Mouse (Mus musculus) kidney, adult 10 weeks (tissue): ENCODE measurements around the gene Zfp658. TPM values are rescaled to one million over a fixed set of nuclear protein-coding genes. Genes with fewer than 3 reads are reported as not detected.

Source experiments
- polyA plus RNA-seq: library from polyadenylated mRNA; stranded (reverse); fragments of 350-450 nt; fragmentation: Illumina TruSeq; extraction: RNeasy Lipid Tissue Mini Kit (QIAGEN cat#74804); gene quantifications from one replicate; pipeline ENCODE4 v1.2.3, GENCODE M21; 2014; ENCODE audit warnings: low read depth, low replicate concordance

The Zfp658 gene
- polyA plus RNA-seq = 1.6 TPM

DNA sequence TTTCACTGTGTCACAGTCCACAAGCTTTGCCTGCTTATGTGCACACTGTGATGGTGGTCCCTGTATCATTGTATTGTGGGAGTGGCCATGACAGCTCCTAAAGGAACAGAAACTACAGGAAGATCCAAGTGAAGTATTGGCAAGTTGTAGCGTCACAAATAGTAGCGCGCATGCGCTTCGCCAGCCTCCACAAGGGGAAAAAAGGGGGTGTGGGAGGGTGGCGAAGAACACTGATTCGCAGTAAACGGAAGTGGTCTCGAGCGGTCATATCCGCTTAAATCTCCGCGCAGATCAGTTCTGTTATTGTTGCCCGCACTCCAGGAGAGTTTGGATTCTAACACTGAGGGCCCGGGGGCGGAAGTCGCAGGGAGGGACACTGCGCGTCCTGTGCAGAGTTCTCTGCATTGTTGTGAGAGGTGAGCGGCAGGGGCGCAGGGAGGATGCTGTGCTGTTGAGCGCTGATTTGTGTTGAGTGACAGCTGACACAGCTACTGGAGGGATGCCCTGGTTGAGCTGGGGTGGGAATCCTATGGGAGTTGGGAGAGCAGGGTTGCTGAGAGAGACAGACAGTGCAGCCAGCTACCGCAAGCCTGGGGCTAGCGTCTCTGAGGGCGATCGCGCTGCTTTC is at the start of gene Zfp658:
Gene Zfp658 (plus strand): TSS at position 251 of the 628 bp plus-strand sequence.

DNA sequence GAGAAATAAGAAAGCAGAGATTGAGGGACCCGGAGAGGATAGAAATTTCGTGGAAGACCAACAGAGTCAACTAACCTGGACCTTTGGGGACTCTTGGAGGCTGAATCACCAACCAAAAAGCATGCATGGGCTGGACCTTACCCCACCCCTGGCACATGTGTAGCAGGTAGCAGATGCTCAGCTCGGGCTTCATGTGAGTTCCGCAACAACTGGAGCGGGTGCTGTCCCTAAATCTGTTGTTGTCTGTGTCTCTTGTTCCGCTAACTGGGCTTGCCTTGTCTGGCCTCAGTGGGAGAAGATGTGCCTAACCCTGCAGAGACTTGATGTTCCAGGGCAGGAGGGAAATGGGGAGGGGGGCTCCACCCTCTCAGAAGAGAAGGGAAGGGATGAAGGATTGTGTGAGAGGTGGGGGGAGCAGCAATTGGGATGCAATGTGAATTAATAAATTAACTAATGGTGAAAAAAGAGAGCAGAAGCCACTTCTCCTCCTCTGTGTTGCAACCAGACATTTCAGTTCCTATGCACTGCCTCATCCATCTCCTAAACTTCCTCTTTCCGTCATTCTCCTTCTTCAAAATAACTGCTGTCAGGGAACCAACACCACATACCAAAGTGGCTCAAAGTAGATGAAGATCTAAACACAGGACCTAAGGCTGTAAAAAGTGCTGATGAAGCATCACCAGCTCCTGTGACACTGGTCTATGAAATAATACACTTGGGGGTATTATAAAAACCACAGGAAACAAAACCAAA is 17.7 kb upstream of the Zfp658 start, which contains the start of gene Cd33:
Gene Cd33 (minus strand): TSS at position 204 of the 753 bp plus-strand sequence.

DNA sequence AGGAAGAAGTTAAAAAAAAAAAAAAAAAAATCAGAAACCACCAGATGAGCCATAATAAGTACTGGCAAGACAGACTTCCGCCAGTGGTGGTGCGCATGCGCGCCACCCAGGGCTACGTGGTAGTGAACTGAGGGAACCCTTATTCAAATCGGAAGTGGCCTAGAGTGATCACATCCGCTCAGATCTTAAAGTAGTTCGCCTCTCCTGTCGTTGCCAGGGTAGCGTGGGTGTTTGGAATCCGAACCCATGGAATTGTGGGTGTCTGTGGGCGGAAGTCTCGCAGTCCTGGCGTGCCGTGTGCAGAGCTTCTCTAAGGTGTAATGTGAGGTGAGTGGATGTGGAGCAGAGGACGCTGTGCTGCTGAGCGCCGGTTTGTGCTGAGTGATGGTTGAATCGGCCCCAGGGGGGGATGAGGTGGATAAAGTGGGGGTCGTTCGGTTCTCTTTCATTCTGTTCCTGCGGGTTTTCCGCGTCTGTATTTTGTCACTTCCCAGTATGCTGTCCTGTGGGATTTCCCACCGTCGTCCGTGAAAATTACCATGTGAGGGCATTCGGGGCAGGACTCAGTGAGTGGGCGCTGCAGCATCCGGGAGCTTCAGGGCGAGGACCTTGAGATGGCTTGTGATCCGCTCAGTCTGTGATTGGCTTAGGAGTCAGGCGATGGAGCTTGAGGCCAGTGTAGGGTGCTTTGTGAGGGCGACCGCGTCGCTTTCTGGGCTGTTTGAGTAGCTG is 17.6 kb downstream of the Zfp658 start, which contains the start of gene Zfp719:
Gene Zfp719 (plus strand): TSS at position 171 of the 732 bp plus-strand sequence.

DNA sequence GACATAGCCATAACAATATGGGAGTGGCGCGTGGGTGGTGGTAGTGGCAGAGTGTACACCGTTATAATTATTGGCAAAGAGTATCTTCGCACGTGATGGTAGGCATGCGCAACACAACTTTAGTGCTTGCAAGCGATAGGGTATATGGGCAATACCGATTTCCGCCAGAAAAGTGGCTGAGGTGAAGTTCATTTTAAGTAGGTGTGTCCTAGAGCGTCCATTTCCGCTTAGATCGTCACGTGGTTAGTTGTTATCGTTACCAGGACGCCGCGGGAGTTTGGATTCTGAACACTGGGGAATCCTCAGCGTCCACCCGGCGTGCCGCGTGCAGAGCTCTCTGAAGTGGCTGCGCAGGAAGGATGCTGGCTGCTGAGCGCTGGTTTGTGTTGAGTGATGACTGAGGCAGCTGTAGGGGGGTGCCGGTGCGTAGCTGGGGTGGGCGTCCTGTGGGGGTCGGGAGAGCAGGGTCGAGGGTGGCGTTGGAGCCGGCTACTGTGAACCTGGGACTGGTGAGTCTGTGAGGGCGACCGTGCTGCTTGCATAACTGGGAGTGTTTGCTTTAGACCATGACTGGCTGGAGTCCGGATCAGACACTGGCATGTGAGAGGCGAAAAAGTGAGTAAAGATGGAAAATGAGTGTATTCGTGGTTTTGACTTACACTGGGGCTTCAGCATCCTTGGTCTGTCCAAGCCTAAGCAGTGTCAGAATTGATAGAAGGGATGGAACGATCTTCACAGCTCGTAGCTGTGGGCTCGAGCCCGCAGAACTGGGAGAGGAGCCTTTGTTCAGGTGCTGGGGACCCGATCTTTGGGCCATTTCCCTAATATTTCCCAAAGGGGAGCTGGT is 45.1 kb downstream of the Zfp658 start, which contains the start of gene Zfp819:
Gene Zfp819 (plus strand): TSS at position 274 of the 847 bp plus-strand sequence.

Other genes with a start within 250 kb of the Zfp658 start
- gene Zfp715, start 249.0 kb upstream of the Zfp658 start, polyA plus RNA-seq = 38.8 TPM
- not detected for gene Siglecf, start 210.9 kb upstream of the Zfp658 start, polyA plus RNA-seq
- gene Siglecg, start 154.1 kb upstream of the Zfp658 start, polyA plus RNA-seq = not detected
- gene Lim2, start 134.6 kb upstream of the Zfp658 start, polyA plus RNA-seq = not detected
- gene Nkg7, start 125.2 kb upstream of the Zfp658 start, polyA plus RNA-seq = not detected
- gene Cldnd2, start 121.5 kb upstream of the Zfp658 start, polyA plus RNA-seq = not detected
- 12.4 TPM for gene Etfb, start 118.2 kb upstream of the Zfp658 start, polyA plus RNA-seq
- not detected for gene Gm45233, start 118.1 kb upstream of the Zfp658 start, polyA plus RNA-seq
- 0.89 TPM for gene Vsig10l, start 99.1 kb upstream of the Zfp658 start, polyA plus RNA-seq
- gene Iglon5, start 72.2 kb upstream of the Zfp658 start, polyA plus RNA-seq = not detected
- gene 4931406B18Rik, start 56.3 kb upstream of the Zfp658 start, polyA plus RNA-seq = not detected
- gene Cd33, start 17.8 kb upstream of the Zfp658 start, polyA plus RNA-seq = 1.7 TPM
- 13.8 TPM for gene Zfp719, start 17.4 kb downstream of the Zfp658 start, polyA plus RNA-seq
- not detected for gene Zfp819, start 44.9 kb downstream of the Zfp658 start, polyA plus RNA-seq
- gene Ceacam18, start 72.5 kb downstream of the Zfp658 start, polyA plus RNA-seq = not detected
- 0.32 TPM for gene Siglece, start 97.9 kb downstream of the Zfp658 start, polyA plus RNA-seq
- gene Ctu1, start 109.8 kb downstream of the Zfp658 start, polyA plus RNA-seq = 1.4 TPM
- gene Klk14, start 128.2 kb downstream of the Zfp658 start, polyA plus RNA-seq = not detected
- gene Klk13, start 150.3 kb downstream of the Zfp658 start, polyA plus RNA-seq = not detected
- not detected for gene Klk12, start 206.6 kb downstream of the Zfp658 start, polyA plus RNA-seq
- gene Klk11, start 212.3 kb downstream of the Zfp658 start, polyA plus RNA-seq = not detected
- not detected for gene Klk10, start 218.8 kb downstream of the Zfp658 start, polyA plus RNA-seq
- gene Klk9, start 229.6 kb downstream of the Zfp658 start, polyA plus RNA-seq = not detected
- gene Klk8, start 235.3 kb downstream of the Zfp658 start, polyA plus RNA-seq = not detected
- gene Klk7, start 249.0 kb downstream of the Zfp658 start, polyA plus RNA-seq = not detected